Mouse (Mus musculus) embryo, embryonic 10.5 days (tissue): ENCODE measurements at regions not wholly inside any gene's neighbourhood (a gene's known extent, or its start where the extent isn't known, plus 50 kb on each side); places are given as distances from the start of the nearest gene placed in this dataset.

Experiments
- DNase-seq: peaks from one replicate; pipeline ENCODE4 v3.0.0-alpha.2; 2015; ENCODE audit warnings: low spot score

DNA sequence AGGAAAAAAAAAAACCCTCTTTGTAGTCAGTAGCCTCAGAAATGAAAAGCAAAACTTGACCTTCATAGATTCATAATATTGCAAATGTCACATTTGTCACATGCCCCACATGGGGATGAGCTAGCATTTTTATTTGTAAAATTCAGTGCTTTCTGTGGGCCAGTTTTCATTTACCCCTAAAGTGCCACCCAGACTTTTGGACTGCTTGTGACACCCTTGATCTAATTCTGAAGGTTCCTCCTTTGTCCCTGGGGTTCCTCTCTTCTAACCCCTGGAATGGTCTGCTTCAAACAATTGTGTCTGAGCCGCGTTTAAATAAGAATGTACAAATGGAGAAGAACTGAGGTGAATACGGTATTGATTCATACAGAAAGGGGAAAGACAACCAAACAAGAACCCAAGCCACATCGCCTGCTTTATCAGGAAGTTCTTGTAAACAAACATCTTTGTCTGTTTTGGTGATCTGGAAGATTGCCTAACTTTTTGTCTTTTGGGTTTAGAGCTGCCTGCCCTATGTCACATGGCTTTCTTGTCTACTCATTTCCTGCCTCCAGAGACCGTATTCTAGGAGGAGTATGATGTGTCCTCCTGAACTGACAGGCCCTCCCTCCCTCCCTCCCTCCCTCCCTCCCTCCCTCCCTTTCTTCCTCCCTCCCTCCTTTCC is 203.1 kb upstream of the Gm9833 start:
- DNase-seq, result no peak

DNA sequence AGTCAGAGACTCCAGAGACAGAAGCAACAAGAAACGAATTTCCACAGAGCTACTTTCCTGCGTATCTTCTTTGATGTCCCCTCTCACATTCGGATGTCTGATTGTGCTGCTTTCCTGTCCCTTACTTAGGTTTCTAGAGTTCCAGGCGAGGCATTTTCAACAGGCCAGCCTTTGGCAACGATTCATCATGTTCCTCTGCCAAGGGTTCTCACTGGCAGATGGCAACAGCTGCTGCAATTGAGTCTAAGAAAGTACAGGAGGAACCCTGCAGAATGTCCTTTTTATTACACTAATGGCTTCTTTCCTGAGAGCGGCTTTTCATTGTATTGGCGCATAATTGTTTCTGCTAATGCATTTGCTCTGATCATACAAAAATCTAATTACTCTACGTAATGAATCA is 202.3 kb upstream of the Gm9833 start:
- peak; percentile 29 for DNase-seq

GRCm38 (mm10) chr3:9886077-9886476 is 201.8 kb upstream of the Gm9833 start:
- DNase-seq, result no peak

DNA sequence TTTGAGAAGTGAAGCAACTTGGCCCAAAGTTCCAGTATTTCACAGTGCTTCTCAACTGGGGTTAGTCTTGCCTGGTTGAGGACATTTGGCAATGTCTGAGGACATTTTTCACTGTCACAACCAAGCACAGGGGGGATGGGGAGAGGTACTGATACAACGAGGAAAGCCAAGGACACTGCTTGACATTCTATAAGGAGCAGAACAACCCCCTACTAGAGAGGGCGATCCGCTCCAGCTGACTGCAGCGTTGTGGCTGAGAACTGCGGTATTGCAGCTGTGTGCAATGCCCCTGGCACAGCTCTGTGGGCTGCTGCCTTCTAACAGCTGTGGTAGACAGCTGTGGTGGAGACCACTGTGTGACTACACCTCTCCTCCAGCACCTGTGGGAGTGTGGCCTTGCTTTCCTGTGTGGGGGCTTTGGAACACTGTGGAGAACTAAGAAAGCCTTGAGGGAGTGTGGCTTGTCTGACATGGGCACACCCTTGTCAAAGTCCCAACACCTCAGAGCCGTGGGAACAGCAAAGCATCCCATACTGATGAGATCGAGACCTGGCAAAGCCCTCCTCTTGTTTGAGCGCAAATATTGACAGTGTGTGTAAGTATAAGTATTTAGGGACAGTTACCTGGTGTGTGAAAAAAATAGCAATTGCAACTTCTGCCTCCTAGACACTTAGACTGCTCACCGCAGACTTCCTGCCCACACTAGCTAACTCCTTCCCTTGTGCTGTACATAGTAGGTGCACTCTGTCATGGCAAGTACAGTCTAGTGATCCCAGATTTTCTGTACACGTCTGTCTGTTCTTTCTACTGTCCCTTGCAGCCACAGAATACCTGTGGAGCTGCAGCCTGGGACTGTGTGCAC is 200.9 kb upstream of the Gm9833 start:
- DNase-seq, result no peak

DNA sequence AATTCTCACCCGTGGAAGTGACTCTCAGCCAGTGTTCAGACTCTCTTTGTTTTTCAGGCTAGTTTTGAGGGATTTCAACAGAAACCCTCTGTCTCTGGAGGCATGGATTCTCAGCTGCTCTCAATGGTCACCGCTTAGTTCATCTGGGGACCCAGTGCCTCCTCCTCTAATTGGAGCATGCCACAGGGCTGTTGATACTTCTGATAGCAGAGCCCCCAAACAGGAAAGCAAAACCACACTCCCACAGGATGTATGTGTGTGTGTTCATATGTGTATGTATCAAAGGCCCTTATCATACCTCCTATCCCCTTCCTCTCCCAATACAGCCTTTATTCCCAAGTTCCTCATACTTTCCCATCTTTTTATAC is 200.3 kb upstream of the Gm9833 start:
- DNase-seq, result no peak

GRCm38 (mm10) chr3:9888051-9888450 is 199.9 kb upstream of the Gm9833 start:
- no peak for DNase-seq

DNA sequence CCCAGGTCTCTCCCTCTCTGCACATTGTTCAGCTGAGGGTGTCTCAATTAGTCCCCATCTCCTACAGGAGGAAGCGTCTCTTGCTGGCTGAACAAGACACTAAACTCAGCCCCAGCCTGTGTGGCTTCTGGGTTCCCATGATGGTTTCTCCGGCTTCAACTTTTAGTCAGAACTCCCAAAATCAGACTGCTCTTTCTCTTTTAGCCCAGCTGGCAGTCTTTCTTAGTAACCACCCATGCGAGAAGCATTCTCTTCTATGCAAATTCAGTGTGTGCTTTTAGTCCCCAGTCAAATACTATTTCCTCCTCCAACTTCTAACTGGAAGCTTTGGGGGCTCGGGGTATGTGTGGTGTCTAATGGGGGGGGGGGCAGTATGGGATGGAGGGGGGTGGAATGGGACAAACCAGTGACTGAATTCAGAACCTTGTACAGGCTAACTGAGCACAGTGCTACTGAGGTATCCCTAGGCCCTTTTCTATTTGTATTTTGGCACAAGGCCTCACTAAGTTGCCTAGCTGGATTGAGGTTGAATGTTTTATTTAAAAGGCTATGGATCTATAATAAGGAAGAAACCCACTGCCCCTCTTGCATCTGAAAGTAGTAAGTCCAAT is 194.9 kb upstream of the Gm9833 start:
- no peak for DNase-seq

GRCm38 (mm10) chr3:9895396-9896135 is 192.3 kb upstream of the Gm9833 start:
- DNase-seq, result no peak

DNA sequence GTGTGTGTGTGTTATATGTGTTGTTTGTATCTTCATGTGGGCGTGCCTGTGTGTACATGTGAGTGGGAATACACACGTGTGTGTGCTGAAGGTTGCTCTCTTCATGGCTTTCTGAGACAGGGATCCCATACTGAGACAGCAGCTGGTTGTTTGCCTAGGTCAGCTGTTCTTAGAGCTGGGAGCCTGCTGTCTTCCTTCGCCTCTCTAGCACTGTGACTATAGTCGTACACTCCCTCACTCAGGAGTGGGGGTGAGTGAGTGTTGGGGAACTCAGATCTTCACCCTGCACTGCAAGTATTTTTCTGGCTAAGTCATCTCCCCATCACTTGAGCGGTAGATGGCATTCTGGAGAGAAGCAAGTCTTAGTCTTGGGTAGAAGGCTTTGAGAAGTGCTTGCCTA is 191.6 kb upstream of the Gm9833 start:
- DNase-seq, result no peak

DNA sequence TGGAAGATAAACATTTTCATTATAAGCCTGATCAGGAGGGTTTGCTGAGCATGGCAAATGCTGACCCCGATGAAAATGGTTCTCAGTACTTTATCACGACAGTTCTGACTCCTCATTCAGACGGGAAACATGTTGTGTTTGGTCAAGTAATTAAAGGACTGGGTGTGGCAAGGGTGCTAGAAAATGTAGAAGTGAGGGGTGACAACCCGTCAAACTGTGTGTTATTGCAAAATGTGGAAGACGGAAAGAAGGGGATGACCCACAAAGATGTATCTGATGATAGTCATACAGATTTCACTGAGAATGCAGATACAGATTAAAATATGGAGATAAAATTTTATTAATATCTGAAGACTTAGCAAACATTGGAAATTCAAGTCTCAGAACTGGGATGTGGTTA is 186.2 kb upstream of the Gm9833 start:
- DNase-seq, result no peak

GRCm38 (mm10) chr3:9913357-9913756 is 174.6 kb upstream of the Gm9833 start:
- no peak for DNase-seq

DNA sequence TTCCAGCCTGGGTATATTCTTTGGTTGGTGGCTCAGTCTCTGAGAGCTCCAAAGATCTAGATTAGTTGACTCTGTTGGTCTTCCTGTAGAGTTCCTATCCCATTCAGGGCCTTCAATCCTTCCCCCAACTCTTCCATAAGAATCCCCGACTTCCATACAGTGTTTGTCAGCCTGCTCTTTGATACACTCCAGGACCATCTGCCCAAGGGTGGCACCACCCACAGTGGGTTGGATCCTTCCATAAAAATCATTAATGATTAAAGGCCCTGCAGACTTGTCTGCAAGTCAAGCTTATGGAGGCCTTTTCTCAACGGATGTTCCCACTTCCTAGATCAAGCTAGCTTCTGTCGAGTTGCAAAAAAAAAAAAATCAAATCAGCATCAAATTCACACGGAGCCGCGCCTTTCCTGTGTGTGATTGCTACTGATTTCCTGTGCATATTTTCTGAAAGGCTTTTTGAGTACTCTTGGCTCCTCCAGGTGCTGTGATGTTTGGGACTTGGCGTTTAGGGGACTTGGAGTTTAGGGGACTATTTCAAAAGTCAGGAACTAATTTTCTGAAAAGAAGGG is 171.3 kb upstream of the Gm9833 start:
- DNase-seq, result no peak

DNA sequence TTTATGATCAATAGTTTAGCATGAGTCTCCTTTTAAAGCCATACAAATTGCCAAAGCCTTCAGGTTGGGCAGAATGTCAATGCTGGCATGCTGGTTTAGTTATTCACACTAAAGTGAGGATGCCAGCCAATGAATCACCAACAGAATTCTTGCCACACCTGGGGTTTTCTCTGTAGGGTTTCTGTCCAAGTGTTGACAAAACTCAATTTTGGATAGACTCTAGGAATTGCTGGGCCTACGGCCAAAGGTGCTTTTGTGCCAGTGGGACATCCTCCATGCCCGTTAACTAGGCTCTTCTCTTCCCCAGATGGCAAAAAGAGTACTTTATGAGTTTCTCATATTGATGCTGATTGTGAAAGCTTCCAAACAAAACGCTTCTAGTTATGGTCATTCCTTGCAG is 167.6 kb upstream of the Gm9833 start:
- no peak for DNase-seq

- no peak for DNase-seq
Observed at GRCm38 (mm10) chr3:9921730-9922129, 166.2 kb upstream of the Gm9833 start.

DNA sequence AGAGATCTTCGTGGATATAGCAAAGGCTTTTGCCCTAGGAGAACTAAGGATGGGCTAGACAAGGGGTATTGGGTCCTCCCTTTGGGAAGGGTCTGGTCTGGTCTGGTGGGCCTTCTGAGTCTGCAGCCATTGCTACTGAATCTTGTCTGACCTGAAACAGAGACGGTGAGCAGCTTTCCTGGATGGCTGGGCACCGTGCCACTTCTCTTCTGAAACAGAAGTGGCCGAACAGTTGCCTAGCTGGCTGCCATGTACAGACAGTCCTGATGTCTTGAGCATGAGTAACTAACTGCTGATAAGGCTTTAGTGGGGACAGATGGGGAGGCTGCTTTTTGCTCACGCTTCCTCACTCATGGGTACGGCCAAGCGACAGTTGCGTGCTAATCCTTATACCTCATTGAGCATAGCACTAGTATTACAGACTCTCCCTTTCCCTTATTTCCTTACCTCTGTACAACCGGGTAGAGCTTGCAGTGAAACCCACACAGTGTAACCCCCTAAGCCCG is 165.3 kb upstream of the Gm9833 start:
- DNase-seq, result no peak

DNA sequence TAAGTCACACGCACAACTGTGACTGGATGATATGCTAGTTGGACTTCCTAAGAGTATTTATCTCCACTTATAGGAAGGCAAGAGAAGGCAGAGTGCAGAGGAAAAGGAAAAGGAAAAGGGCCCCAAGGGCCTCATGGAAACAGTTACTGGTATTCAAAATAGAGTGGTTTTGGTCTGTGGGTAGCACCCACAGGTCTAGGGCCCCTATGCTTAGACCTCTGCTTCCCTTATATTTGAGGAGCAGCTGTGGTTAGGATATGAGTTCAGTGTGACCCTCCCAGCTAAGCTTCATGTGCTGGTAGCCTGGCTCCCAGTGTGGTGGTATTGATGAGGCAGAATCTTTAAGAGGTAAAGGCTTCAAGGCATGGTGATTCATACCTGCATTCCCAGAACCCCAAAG is 163.3 kb upstream of the Gm9833 start:
- no peak for DNase-seq

DNA sequence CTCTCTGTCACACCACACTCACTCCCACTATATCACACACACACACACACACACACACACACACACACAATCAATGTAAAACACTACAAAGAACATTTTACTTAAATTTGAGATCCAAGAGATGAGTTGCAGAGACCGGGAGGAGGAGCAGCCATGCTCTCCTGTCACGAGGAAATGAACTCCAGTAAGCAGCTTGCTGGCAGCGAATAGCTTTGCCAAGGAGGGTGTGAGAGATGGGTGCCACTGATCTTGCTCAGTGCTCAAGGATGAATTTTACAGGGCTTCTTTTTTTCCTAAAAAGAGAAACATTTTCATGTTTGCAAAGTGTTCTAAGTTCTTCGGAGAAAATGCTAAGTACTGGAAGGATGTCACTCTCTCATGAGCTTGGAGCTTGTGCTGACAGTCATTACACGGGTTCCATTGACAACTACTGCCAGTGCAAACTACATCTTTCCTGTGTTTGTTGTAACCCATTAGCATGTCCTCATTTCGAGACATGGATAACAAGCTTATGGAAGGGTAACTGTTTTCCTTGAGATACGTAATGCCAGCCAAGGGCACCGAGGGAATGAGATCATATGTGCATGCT is 151.0 kb upstream of the Gm9833 start:
- DNase-seq, result no peak

DNA sequence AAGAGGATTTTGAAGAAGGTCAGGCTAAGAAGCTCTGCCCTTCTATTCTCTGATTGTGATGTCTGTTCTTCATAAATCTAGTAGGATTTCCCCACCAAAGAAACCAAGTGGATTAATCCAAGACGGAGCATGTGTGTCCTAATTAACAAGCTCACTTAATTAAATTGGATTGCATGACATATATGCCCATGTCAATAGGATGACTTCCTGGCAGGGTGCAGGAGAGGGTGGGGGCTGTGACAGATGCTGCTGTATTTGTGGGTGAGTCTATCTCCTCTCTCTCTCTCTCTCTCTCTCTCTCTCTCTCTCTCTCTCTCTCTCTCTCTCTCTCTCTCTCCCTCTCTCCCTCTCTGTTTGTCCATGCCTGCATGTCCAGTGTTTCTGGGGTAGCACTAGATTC is 149.3 kb upstream of the Gm9833 start:
- no peak for DNase-seq

- no peak for DNase-seq
Observed at GRCm38 (mm10) chr3:9942631-9943030, 145.3 kb upstream of the Gm9833 start.

- DNase-seq, result peak; percentile 81
Observed at GRCm38 (mm10) chr3:9947357-9948065, 140.4 kb upstream of the Gm9833 start.

- no peak for DNase-seq
Observed at GRCm38 (mm10) chr3:9948114-9948513, 139.8 kb upstream of the Gm9833 start.
